Mouse (Mus musculus): ENCODE measurements at regions not wholly inside any gene's neighbourhood (a gene's known extent, or its start where the extent isn't known, plus 50 kb on each side); places are given as distances from the start of the nearest gene placed in this dataset.

- no peak for DNase-seq
- intact Hi-C loops (cut with DNase I), result no loop called here
These were observed 526.0 kb downstream of the Grin2a start for GRCm38 (mm10) chr16:9469394-9469793.

GRCm38 (mm10) chr16:9485291-9485690 lies 510.1 kb downstream of the Grin2a start:
- no peak for DNase-seq
- intact Hi-C loops (cut with DNase I), result no loop called here

- intact Hi-C loops (cut with DNase I), result no loop called here
- DNase-seq, result no peak
These were observed 497.1 kb downstream of the Grin2a start for GRCm38 (mm10) chr16:9498301-9498700.

GRCm38 (mm10) chr16:9501713-9502112 lies 493.6 kb downstream of the Grin2a start:
- DNase-seq, result no peak

GRCm38 (mm10) chr16:9509666-9510065 lies 485.7 kb downstream of the Grin2a start:
- intact Hi-C loops (cut with DNase I), result no loop called here
- no peak for DNase-seq

More at GRCm38 (mm10) chr16:9501713-9502112, 493.6 kb downstream of the Grin2a start:
- intact Hi-C loops (cut with DNase I), result no loop called here

- no peak for DNase-seq
- intact Hi-C loops (cut with DNase I), result no loop called here
These were observed 480.8 kb downstream of the Grin2a start for GRCm38 (mm10) chr16:9514538-9514937.
